Mouse (Mus musculus) MEL (cell line): ENCODE data around the gene 8030411F24Rik. TPM values are rescaled to one million over a fixed set of nuclear protein-coding genes. Genes with fewer than 3 reads are reported as not detected.

Experiments used
- DNase-seq: peaks from one replicate; pipeline ENCODE4 v3.0.0; 2011; ENCODE audit warnings: low read depth, low spot score
- H3K27ac ChIP-seq: 2 replicates; pipeline ENCODE4 v1.5.1; 2012; ENCODE audit warnings: low read depth, mild to moderate bottlenecking, control low read depth, low read length, moderate library complexity; ENCODE audit not compliant: control insufficient read depth
- H3K27me3 ChIP-seq, 2 experiments: fragments of 150-350 bp in 1 of 2; sonication (generic) in 1 of 2; 2 replicates each; pipeline ENCODE4 v1.6.1; 2012; ENCODE audit warnings: low read length in 2 of 2, mild to moderate bottlenecking in 2 of 2, improper control_type of control experiment in 1 of 2, moderate library complexity in 1 of 2; ENCODE audit not compliant: insufficient read depth in 2 of 2, control insufficient read depth in 1 of 2
- H3K36me3 ChIP-seq, 2 experiments: 2 replicates each; pipeline ENCODE4 v1.6.1; 2012 to 2014; ENCODE audit warnings: low read length in 2 of 2, improper control_type of control experiment in 1 of 2, inconsistent platforms in 1 of 2, mild to moderate bottlenecking in 1 of 2; ENCODE audit not compliant: insufficient read depth in 2 of 2, control insufficient read depth in 1 of 2
- H3K4me1 ChIP-seq, 2 experiments: fragments of 150-350 bp in 1 of 2; sonication (generic) in 1 of 2; 2 replicates each; pipeline ENCODE4 v1.6.1; 2012; ENCODE audit warnings: low read length in 2 of 2, improper control_type of control experiment in 1 of 2, mild to moderate bottlenecking in 1 of 2; ENCODE audit not compliant: insufficient read depth in 2 of 2, control insufficient read depth in 1 of 2
- H3K4me3 ChIP-seq, 2 experiments: fragments of 150-350 bp in 1 of 2; sonication (generic) in 1 of 2; 2 replicates each; pipeline ENCODE4 v1.5.1; 2012; ENCODE audit warnings: low read depth in 2 of 2, low read length in 2 of 2, mild to moderate bottlenecking in 2 of 2, moderate library complexity in 2 of 2, control low read depth in 1 of 2, improper control_type of control experiment in 1 of 2; ENCODE audit not compliant: control insufficient read depth in 1 of 2, insufficient read depth in 1 of 2
- H3K79me2 ChIP-seq: 2 replicates; pipeline ENCODE4 v1.6.1; 2012; ENCODE audit warnings: mild to moderate bottlenecking, low read length, moderate library complexity; ENCODE audit not compliant: control insufficient read depth, poor library complexity, insufficient read depth
- H3K9ac ChIP-seq: 2 replicates; pipeline ENCODE4 v1.6.1; 2012; ENCODE audit warnings: low read depth, mild to moderate bottlenecking, control low read depth, low read length, moderate library complexity; ENCODE audit not compliant: control insufficient read depth, poor library complexity, severe bottlenecking
- H3K9me3 ChIP-seq: fragments of 150-350 bp; sonication (generic); replicated peaks from 2 replicates; pipeline ENCODE4 v1.6.1; 2012; ENCODE audit warnings: mild to moderate bottlenecking, low read length, improper control_type of control experiment, moderate library complexity; ENCODE audit not compliant: insufficient read depth
- BHLHE40 ChIP-seq: IDR thresholded peaks from 2 replicates; pipeline ENCODE4 v1.6.1; 2012; ENCODE audit warnings: low read depth, mild to moderate bottlenecking, inconsistent platforms, low read length, improper control_type of control experiment, borderline replicate concordance
- CTCF ChIP-seq, 3 experiments: IDR thresholded peaks in 2 of 3; conservative IDR thresholded peaks in 1 of 3; 2 replicates each; pipeline ENCODE4 v1.5.1; 2011 to 2012; ENCODE audit warnings: low read length in 3 of 3, low read depth in 2 of 3, mild to moderate bottlenecking in 2 of 3, improper control_type of control experiment in 1 of 3, inconsistent platforms in 1 of 3, mixed read lengths in 1 of 3, moderate library complexity in 1 of 3; ENCODE audit not compliant: control insufficient read depth in 1 of 3, insufficient read depth in 1 of 3, poor library complexity in 1 of 3, severe bottlenecking in 1 of 3
- GATA1 ChIP-seq: IDR thresholded peaks from 2 replicates; pipeline ENCODE4 v1.6.1; 2011; ENCODE audit warnings: low read depth, low read length, improper control_type of control experiment
- KAT2A ChIP-seq: conservative IDR thresholded peaks from 2 replicates; pipeline ENCODE4 v1.6.1; 2012; ENCODE audit warnings: low read depth, low read length, improper control_type of control experiment, inconsistent platforms
- MYB ChIP-seq: IDR thresholded peaks from 2 replicates; pipeline ENCODE4 v1.6.1; 2011; ENCODE audit warnings: mild to moderate bottlenecking, low read depth, low read length, improper control_type of control experiment
- MYC ChIP-seq: IDR thresholded peaks from 2 replicates; pipeline ENCODE4 v1.6.1; 2011; ENCODE audit warnings: low read depth, mild to moderate bottlenecking, low read length, improper control_type of control experiment, moderate library complexity
- POLR2AphosphoS5 ChIP-seq: IDR thresholded peaks from 2 replicates; pipeline ENCODE4 v1.6.1; 2012; ENCODE audit warnings: low read depth, borderline replicate concordance, mild to moderate bottlenecking, inconsistent platforms, low read length, moderate library complexity, mixed read lengths
- RAD21 ChIP-seq: IDR thresholded peaks from 2 replicates; pipeline ENCODE4 v1.6.1; 2011; ENCODE audit warnings: mild to moderate bottlenecking, low read depth, low read length, improper control_type of control experiment
- TCF12 ChIP-seq: IDR thresholded peaks from 2 replicates; pipeline ENCODE4 v1.6.1; 2014; ENCODE audit warnings: low read depth, mild to moderate bottlenecking, inconsistent platforms, low read length, improper control_type of control experiment, moderate library complexity
- UBTF ChIP-seq: IDR thresholded peaks from 2 replicates; pipeline ENCODE4 v1.6.1; 2012; ENCODE audit warnings: low read depth, mild to moderate bottlenecking, inconsistent platforms, low read length, improper control_type of control experiment, moderate library complexity, borderline replicate concordance; ENCODE audit not compliant: insufficient read depth
- USF1 ChIP-seq: IDR thresholded peaks from 2 replicates; pipeline ENCODE4 v1.6.1; 2014; ENCODE audit warnings: low read depth, mild to moderate bottlenecking, inconsistent platforms, low read length, improper control_type of control experiment, moderate library complexity
- ZC3H11A ChIP-seq: IDR thresholded peaks from 2 replicates; pipeline ENCODE4 v1.6.1; 2012; ENCODE audit warnings: low read depth, mild to moderate bottlenecking, inconsistent platforms, low read length, improper control_type of control experiment
- ZMIZ1 ChIP-seq: IDR thresholded peaks from 2 replicates; pipeline ENCODE4 v1.6.1; 2012; ENCODE audit warnings: low read depth, mild to moderate bottlenecking, inconsistent platforms, low read length, improper control_type of control experiment, moderate library complexity
- polyA plus RNA-seq, 2 experiments: library from polyadenylated mRNA; stranded (reverse) in 1 of 2; unstranded in 1 of 2; fragments of >175 nt in 1 of 2; fragments of >200 nt in 1 of 2; gene quantifications; 2 replicates each; pipeline versions ENCODE4 v1.2.1 to v1.2.4; 2012; ENCODE audit warnings: low replicate concordance in 2 of 2, low read depth in 1 of 2; ENCODE audit not compliant: insufficient read length in 2 of 2, insufficient read depth in 1 of 2, missing spikeins in 1 of 2
- total RNA-seq: library from RNA; depleted of rRNA; stranded (reverse); fragments of 300-350 nt; gene quantifications from 2 replicates; pipeline ENCODE4 v1.2.3, GENCODE M21; 2012

8030411F24Rik gene
- total and polyA plus RNA-seq, 3 experiments, result not detected

DNA sequence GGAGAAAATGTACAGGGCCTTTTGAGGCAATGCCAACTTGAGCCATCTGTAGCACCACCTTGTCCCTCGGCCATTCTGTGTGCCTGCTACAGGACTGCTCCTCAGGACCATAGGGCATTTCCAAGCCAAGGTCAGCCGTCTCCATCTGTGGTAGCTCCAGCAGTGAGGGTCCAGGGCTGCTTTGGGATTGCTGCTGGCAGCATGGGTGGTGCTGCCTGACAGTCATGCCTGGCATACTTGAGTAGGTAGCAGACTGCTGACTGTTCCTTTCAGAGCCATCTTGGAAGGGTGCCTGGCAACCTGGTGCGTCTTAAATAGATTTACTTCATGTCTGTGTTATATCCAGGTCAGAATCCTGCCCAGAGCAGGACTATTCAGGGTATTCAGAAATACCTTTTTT lies 38.8 kb upstream of the 8030411F24Rik start:
- no peaks in the 10 kb centered on the region for H3K4me1 ChIP-seq
- no peak overlapping the region for H3K4me3 ChIP-seq
- no peaks in the 10 kb centered on the region for H3K36me3 ChIP-seq
- H3K9me3 ChIP-seq, result no peaks in the 10 kb centered on the region
- no peak for TF ChIP-seq CTCF (IDR thresholded peaks at IDR 0.05 in 2 of 3, conservative IDR thresholded peaks at IDR 0.05 in 1 of 3; ENCODE audit: control insufficient read depth in 1 of 3, insufficient read depth in 1 of 3, low read depth in 2 of 3, low read length in 3 of 3, poor library complexity in 1 of 3, severe bottlenecking in 1 of 3)
- no peak overlapping the region for H3K27ac ChIP-seq
- no peaks in the 10 kb centered on the region for H3K27me3 ChIP-seq
- H3K79me2 ChIP-seq, result no peaks in the 10 kb centered on the region
- no peak for DNase-seq
- H3K9ac ChIP-seq, result no peak overlapping the region

GRCm38 (mm10) chr2:148743846-148744407 lies 37.9 kb upstream of the 8030411F24Rik start:
- DNase-seq, result no peak
- Histone ChIP-seq H3K27me3 (no peaks in the 10 kb centered on the region), H3K4me1 (no peaks in the 10 kb centered on the region), H3K27ac (no peak overlapping the region), H3K4me3 (no peak overlapping the region), H3K9ac (no peak overlapping the region), H3K79me2 (no peaks in the 10 kb centered on the region), H3K36me3 (no peaks in the 10 kb centered on the region), H3K9me3 (no peaks in the 10 kb centered on the region)
- TF ChIP-seq RAD21, result no peak
- TF ChIP-seq ZMIZ1, result no peak
- TF ChIP-seq MYB, result no peak

DNA sequence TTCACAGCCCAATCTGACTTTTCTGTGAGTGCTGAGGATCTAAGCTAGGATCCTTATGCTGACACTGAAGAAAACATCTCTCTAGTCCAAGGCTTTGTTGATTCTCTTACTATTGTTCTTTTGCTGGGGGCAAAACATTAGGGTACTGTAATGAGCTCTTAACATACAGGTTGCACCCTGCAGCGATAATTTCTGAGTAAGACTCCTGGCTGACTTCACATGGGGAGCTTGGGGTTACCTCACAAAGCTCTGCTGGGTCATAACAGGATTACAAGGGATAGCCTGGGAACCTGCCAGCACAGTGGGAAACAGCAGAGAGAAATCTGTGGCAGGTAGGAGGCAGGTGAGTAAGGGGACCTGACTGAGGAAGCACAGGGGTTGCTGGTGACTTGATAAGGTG lies 31.8 kb upstream of the 8030411F24Rik start, which contains the start of gene Cstl1:
TSS of gene Cstl1 (plus strand) at position 301 of the 400 bp plus-strand sequence.
- Histone ChIP-seq H3K9me3 (no peaks in the 10 kb centered on the region), H3K36me3 (no peaks in the 10 kb centered on the region), H3K4me1 (no peaks in the 10 kb centered on the region), H3K9ac (no peak within 1 kb of the TSS), H3K79me2 (no peaks in the 10 kb centered on the region), H3K27me3 (no peaks in the 10 kb centered on the region), H3K4me3 (no peak within 1 kb of the TSS), H3K27ac (no peak within 1 kb of the TSS)
- DNase-seq, result no peak
- TF ChIP-seq POLR2AphosphoS5 (no peak), TCF12 (no peak), BHLHE40 (no peak), MYC (no peak), USF1 (no peak), GATA1 (no peak), UBTF (no peak), ZC3H11A (no peak), CTCF (IDR thresholded peaks at IDR 0.05 in 2 of 3, conservative IDR thresholded peaks at IDR 0.05 in 1 of 3; ENCODE audit: control insufficient read depth in 1 of 3, insufficient read depth in 1 of 3, low read depth in 2 of 3, low read length in 3 of 3, poor library complexity in 1 of 3, severe bottlenecking in 1 of 3) (no peak), MYB (no peak), KAT2A (no peak)
